In the genomic region with DNA sequence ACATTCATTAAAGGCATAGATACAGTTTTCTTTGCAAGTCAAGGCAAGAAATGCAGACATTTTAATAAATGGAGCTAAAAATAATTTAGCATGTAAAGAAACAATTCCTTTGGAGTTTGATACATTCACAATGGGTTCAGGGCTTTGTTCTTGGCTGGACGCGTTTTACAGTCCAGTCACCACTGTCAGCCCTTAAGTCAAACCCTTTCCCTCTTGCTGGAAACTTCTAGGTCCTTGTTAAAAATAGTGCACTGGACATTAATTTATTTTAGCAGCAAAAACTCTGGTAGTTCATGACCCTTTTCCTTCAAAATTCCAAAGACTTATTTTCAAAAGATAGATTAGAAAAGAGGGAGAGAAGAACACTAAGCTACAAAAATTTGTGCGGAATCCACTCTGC, we compare ENCODE assay signal across 8 mouse cellular contexts.
DNase-seq lines count a peak whose midpoint lies in the region; ATAC-seq and TF ChIP-seq lines count a peak whose summit lies in the region.

No protein-coding gene starts in this region.

- WGBS in intestine, embryonic 14.5 days, result 51% methylated on average over 3 of the region's 3 CpGs
- WGBS in intestine, postnatal 0 days, result 68% methylated on average over 3 of the region's 3 CpGs
- 27% methylated on average over 3 of the region's 3 CpGs for WGBS in embryonic facial prominence, embryonic 10.5 days
- WGBS in forebrain, embryonic 14.5 days, result 19% methylated on average over 3 of the region's 3 CpGs
- 63% methylated on average over 3 of the region's 3 CpGs for WGBS in liver, embryonic 13.5 days (ENCODE audit: insufficient replicate concordance)

- peak overlapping the region; percentile 41 for H3K4me3 ChIP-seq in intestine, embryonic 14.5 days (ENCODE audit: low read depth, low read length)
- H3K4me3 ChIP-seq in intestine, postnatal 0 days (ENCODE audit: low read depth, low read length), result no peak overlapping the region
- H3K4me3 ChIP-seq in embryonic facial prominence, embryonic 10.5 days, result peak overlapping the region; percentile 70
- H3K4me3 ChIP-seq in forebrain, embryonic 14.5 days (ENCODE audit: low read depth, low read length), result peak overlapping the region; percentile 42
- no peak overlapping the region for H3K4me3 ChIP-seq in liver, embryonic 13.5 days (replicated peaks)

- peak overlapping the region; percentile 89 for H3K4me2 ChIP-seq in intestine, embryonic 14.5 days (ENCODE audit: low read length)
- no peak overlapping the region for H3K4me2 ChIP-seq in intestine, postnatal 0 days (replicated peaks; ENCODE audit: low read depth)
- H3K4me2 ChIP-seq in forebrain, embryonic 14.5 days (ENCODE audit: low read length), result peak overlapping the region; percentile 79
- peak overlapping the region; percentile 64 for H3K4me2 ChIP-seq in liver, embryonic 13.5 days

- no peak for TF ChIP-seq CTCF in intestine, postnatal 0 days (IDR thresholded peaks at IDR 0.05; ENCODE audit: low read depth)

- peaks cover 14% of the 10 kb centered on the region; the same call in 1 of the 2 replicates for H3K4me1 ChIP-seq in intestine, embryonic 14.5 days (replicated peaks; ENCODE audit: control insufficient read depth, insufficient read depth, low read length)
- no peaks in the 10 kb centered on the region for H3K4me1 ChIP-seq in intestine, postnatal 0 days (replicated peaks; ENCODE audit: control insufficient read depth, insufficient read depth, low read length)
- peaks cover 31% of the 10 kb centered on the region for H3K4me1 ChIP-seq in embryonic facial prominence, embryonic 10.5 days
- H3K4me1 ChIP-seq in forebrain, embryonic 14.5 days (ENCODE audit: control insufficient read depth, insufficient read depth, low read length), result peaks cover 26% of the 10 kb centered on the region; the same call in 1 of the 2 replicates
- H3K4me1 ChIP-seq in liver, embryonic 13.5 days (replicated peaks), result peaks cover 7% of the 10 kb centered on the region

- H3K27me3 ChIP-seq in intestine, embryonic 14.5 days (replicated peaks; ENCODE audit: control insufficient read depth, insufficient read depth, low read length), result no peaks in the 10 kb centered on the region
- H3K27me3 ChIP-seq in intestine, postnatal 0 days (replicated peaks; ENCODE audit: control insufficient read depth, insufficient read depth, low read length), result peaks cover 23% of the 10 kb centered on the region
- H3K27me3 ChIP-seq in embryonic facial prominence, embryonic 10.5 days (replicated peaks; ENCODE audit: low read depth, poor library complexity, severe bottlenecking), result no peaks in the 10 kb centered on the region
- H3K27me3 ChIP-seq in forebrain, embryonic 14.5 days (replicated peaks; ENCODE audit: control insufficient read depth, insufficient read depth, low read length), result no peaks in the 10 kb centered on the region
- H3K27me3 ChIP-seq in liver, embryonic 13.5 days, result peaks cover 10% of the 10 kb centered on the region

- no peak overlapping the region for H3K27ac ChIP-seq in intestine, embryonic 14.5 days (ENCODE audit: low read depth)
- no peak overlapping the region for H3K27ac ChIP-seq in intestine, postnatal 0 days (ENCODE audit: low read depth, low read length)
- H3K27ac ChIP-seq in embryonic facial prominence, embryonic 10.5 days (replicated peaks), result peak overlapping the region; percentile 95
- H3K27ac ChIP-seq in forebrain, embryonic 14.5 days (ENCODE audit: low read depth, low read length), result peak overlapping the region; percentile 98
- H3K27ac ChIP-seq in liver, embryonic 13.5 days, result no peak overlapping the region

- no peaks in the 10 kb centered on the region for H3K9me3 ChIP-seq in intestine, embryonic 14.5 days (ENCODE audit: control insufficient read depth, low read length)
- no peaks in the 10 kb centered on the region for H3K9me3 ChIP-seq in intestine, postnatal 0 days (ENCODE audit: control insufficient read depth)
- H3K9me3 ChIP-seq in embryonic facial prominence, embryonic 10.5 days, result no peaks in the 10 kb centered on the region
- H3K9me3 ChIP-seq in forebrain, embryonic 14.5 days (replicated peaks; ENCODE audit: control insufficient read depth, low read length), result no peaks in the 10 kb centered on the region
- H3K9me3 ChIP-seq in liver, embryonic 13.5 days (replicated peaks), result no peaks in the 10 kb centered on the region

- ATAC-seq in intestine, embryonic 14.5 days (replicated peaks; ENCODE audit: low FRiP score, low TSS enrichment, low read depth), result no peak
- ATAC-seq in intestine, postnatal 0 days, result no peak
- ATAC-seq in forebrain, embryonic 14.5 days, result no peak
- ATAC-seq in liver, embryonic 13.5 days (ENCODE audit: low read depth), result no peak

- no peak for DNase-seq in intestine, embryonic 14.5 days (ENCODE audit: low spot score)
- DNase-seq in embryonic facial prominence, embryonic 10.5 days (ENCODE audit: low spot score), result no peak
- no peak for DNase-seq in forebrain, embryonic 14.5 days (ENCODE audit: low spot score)
- no peak for DNase-seq in liver, embryonic 13.5 days
- DNase-seq in spleen, postnatal 36 days (ENCODE audit: low spot score in 2 of 2), result no peak
- DNase-seq in layer of hippocampus, adult 18-20 months (ENCODE audit: low spot score in 2 of 2), result no peak
- DNase-seq in left cerebral cortex, adult 18-20 months (ENCODE audit: low spot score in 2 of 2), result no peak

- H3K36me3 ChIP-seq in intestine, embryonic 14.5 days (ENCODE audit: control insufficient read depth, insufficient read depth, low read length), result no peaks in the 10 kb centered on the region
- no peaks in the 10 kb centered on the region for H3K36me3 ChIP-seq in intestine, postnatal 0 days (ENCODE audit: control insufficient read depth, insufficient read depth)
- no peaks in the 10 kb centered on the region for H3K36me3 ChIP-seq in embryonic facial prominence, embryonic 10.5 days (replicated peaks)
- H3K36me3 ChIP-seq in forebrain, embryonic 14.5 days (ENCODE audit: control insufficient read depth, insufficient read depth, low read length), result no peaks in the 10 kb centered on the region
- no peaks in the 10 kb centered on the region for H3K36me3 ChIP-seq in liver, embryonic 13.5 days

- H3K9ac ChIP-seq in intestine, embryonic 14.5 days (ENCODE audit: low read length), result no peak overlapping the region; the same call in 1 of the 2 replicates
- no peak overlapping the region for H3K9ac ChIP-seq in intestine, postnatal 0 days (ENCODE audit: low read depth, low read length)
- peak overlapping the region; percentile 78 for H3K9ac ChIP-seq in forebrain, embryonic 14.5 days (ENCODE audit: low read length)
- H3K9ac ChIP-seq in liver, embryonic 13.5 days, result no peak overlapping the region

Comparison
In these comparisons a context has a peak if more than half of its experiments do, and no peak if none do; other contexts are left out.
1. H3K4me3 ChIP-seq: peak in intestine, embryonic 14.5 days (single experiment), embryonic facial prominence, embryonic 10.5 days (single experiment) and forebrain, embryonic 14.5 days (single experiment); none in intestine, postnatal 0 days (single experiment) and liver, embryonic 13.5 days (single experiment).
2. H3K27ac ChIP-seq: peak in embryonic facial prominence, embryonic 10.5 days (single experiment) and forebrain, embryonic 14.5 days (single experiment); none in intestine, embryonic 14.5 days (single experiment), intestine, postnatal 0 days (single experiment) and liver, embryonic 13.5 days (single experiment).